Mouse (Mus musculus) adrenal gland, postnatal 25 days (tissue): ENCODE measurements at regions not wholly inside any gene's neighbourhood (a gene's known extent, or its start where the extent isn't known, plus 50 kb on each side); places are given as distances from the start of the nearest gene placed in this dataset.
"Not testable (repeated sequence)": the region's sequence is repeated elsewhere in the genome, so short reads cannot be mapped to it uniquely, and the experiment has no call there.

Source experiments
- DNase-seq: peaks from one replicate; pipeline ENCODE4 v3.0.0; 2021; ENCODE audit warnings: mixed read lengths

DNA sequence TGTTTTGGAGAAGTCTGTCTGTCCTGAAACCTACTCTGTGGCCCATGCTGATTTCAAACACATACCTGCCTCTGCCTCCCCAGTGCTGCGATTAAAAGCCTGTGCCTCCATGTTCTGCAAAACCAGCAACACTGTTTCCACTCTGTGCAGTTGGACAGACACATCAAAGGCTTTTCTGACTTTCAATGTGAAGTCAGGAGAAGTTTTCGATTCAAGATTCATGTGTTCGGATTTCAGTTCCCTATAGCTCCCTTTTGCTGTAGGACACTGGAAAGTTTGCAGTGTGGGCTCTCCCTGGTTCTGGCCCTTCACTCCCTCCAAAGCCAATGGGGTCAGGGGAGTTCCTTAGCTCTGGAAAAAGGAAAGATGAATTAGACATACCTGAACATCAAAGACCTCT, 154.5 kb upstream of the Klf4 start:
- no peak for DNase-seq

DNA sequence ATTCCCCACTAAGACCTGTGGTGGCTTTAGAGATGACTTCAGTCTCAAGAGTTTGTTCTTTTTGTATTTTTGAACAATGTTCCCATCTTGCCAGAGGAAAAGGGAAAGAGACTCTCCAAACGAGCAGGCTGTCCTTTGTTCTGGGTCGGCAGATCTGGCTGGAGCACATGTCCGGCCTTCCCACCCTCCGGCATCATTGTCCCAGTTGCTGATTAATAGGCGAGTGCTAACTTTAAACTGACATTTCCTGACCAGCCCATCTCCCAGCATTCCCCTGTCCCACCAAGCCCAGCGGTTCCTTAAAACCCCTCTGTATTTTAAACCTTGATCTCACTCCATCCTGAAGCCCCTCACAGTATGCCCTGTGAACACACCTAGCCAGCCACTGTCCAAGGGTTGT, 140.0 kb upstream of the Klf4 start:
- no peak for DNase-seq

DNA sequence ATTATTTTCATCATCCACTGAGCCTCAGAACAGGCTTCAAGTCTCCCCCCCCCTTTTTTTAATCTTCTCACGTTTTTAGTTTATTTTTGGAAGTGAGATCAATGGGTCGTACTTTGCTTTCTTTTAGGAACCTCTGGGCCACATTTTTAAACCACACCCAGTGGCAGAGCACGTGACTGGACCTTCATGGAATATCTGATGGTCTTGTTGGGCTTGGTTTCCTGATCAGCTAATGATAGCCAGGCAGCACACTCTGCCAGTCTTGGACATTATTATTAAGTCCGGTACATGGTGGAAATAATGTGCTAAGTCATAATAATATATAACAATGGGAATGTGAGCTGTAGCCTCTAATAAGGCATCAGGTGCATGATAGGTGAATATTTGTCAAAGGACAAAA, 138.0 kb upstream of the Klf4 start:
- no peak for DNase-seq

DNA sequence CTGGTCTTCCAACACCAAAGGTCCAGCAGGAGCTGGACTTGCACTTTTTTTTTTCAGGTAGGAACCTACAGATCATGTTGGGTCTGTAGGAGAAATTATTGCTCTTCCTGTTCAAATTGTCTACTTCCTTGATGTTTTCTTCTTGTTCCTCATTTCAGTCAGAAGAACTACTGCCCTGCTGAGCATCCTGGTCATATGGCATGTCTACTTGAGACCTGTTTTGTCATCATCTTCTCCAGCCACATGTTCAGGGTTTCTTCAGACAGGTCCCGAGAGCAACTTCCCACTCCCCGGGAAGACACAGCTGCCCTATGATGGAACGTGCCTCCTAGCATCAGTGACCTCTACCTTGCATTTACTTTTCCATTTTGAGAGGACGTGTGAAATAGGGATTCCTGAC, 132.6 kb upstream of the Klf4 start:
- no peak for DNase-seq

DNA sequence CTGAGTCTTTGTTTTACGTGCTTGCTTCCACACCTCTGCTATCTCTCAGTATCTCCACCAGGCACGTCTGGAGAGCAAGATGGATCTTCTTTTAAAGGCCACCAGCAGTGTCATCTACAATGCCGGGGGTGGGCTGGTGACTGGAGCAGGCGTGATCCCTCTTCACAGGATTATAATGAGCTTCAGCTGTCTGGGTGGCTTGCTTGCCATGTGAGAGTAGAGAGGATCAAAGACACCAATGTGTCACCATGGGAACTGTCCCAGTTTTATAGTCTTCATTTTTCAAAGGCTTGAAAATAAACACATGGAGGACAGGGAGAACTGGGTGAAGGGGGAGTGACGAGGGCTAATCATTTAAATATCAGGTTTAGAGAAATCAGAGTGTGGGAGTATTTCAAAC, 131.6 kb upstream of the Klf4 start:
- DNase-seq = no peak

DNA sequence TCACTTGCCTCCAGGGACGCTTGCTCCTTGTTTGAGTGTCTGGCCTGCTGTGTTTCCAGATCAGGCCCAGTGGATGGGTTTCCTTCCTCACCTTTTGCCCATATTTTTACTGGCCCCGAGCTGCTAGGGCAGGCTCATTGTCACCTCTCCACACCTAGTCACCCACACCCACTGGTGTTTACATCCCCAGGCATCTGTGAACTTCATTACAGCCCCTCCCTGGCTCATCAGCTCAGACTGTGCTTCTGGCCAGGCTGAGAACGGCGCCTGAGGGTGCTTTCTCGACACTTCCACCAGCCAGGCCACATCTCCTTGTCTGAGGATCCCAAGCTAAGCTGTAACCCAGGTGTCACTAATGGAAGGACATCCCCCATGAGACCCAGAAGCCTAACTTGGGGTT, 129.8 kb upstream of the Klf4 start:
- no peak for DNase-seq

DNA sequence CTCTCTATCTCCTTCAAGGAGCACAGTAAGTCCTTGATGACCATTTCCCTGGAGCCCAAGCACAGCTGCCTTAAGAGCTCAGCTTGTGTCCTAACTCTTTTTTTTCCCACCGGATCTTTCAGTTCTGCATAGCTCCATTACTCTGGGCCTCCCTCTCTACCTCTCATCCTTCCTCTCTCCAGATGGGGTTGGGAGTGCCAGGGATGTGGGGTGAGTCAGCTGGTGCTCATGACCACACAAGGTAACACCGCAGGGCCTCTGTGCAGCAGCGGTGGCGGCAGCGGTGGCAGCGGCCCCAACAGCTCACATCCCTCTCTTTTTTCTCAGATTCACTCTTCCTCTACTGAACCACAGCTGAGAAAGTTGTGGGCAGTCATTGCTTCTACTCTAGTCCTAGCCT, 126.6 kb upstream of the Klf4 start:
- no peak for DNase-seq

DNA sequence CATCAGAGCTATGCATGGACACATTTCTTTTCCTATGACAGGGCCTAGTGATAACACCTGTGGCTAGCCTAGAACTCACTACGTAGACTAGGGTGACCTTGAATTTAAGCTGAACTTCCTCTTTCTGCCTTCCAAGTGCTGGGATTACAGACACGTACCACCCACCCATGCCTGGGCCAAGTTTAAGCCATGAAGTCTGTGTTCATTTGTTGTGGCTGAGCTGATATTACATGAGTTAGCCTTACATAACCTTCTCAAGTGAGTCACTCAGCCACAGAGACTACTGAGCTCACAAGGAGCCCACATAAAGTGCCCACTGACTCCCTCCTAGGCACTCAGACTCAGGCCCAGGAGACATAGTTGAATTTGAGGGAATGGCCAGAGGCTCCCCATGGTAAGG, 123.1 kb upstream of the Klf4 start:
- no peak for DNase-seq

DNA sequence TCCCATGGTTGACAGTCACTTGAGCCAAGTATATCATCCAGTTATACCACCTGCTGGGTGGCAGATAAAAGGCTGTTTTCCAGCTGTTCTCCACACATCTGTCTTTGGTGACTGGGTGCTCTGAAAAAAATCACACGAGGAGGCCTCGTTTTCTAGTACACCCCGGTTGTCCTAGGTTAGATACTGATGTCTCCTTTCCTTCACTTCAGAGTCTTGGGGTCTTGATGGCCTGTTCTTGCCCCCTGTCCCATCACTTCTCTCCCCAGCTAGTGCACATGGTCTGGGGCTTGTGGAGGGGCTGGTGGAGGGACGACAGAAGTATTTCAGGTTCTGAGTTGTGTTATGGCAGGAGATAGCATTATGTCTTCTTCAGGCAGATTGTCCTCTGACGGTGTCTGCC, 120.4 kb upstream of the Klf4 start:
- DNase-seq = no peak

DNA sequence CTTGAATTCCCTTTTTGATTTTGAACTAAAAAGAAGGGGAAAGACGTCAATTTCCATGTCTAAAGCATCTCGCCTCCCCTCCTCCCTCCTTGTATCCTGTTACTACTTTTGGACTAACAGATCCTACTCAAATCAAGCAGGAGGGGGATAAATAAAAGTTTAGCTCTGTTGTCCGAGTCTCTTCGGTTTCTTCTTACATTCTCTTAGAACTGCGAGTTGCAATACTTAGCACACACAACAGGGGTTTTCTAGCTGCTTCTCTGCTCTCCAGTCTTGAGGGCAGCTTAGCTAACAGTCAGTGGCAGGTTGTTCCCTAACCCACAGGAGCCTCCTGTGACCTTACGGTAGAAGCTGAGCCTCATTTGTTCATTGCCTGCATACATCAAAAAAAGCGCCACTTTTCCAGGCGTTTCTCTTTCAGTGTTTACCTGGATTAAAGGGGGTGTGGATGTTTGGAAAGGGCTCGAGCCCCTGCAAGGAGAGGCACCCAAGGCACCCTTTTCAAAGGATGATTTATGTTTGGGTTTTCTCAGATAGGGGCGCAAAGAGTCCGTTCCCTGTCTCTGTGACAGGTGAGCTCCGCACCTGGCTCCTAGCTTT, 119.6 kb upstream of the Klf4 start:
- no peak for DNase-seq

DNA sequence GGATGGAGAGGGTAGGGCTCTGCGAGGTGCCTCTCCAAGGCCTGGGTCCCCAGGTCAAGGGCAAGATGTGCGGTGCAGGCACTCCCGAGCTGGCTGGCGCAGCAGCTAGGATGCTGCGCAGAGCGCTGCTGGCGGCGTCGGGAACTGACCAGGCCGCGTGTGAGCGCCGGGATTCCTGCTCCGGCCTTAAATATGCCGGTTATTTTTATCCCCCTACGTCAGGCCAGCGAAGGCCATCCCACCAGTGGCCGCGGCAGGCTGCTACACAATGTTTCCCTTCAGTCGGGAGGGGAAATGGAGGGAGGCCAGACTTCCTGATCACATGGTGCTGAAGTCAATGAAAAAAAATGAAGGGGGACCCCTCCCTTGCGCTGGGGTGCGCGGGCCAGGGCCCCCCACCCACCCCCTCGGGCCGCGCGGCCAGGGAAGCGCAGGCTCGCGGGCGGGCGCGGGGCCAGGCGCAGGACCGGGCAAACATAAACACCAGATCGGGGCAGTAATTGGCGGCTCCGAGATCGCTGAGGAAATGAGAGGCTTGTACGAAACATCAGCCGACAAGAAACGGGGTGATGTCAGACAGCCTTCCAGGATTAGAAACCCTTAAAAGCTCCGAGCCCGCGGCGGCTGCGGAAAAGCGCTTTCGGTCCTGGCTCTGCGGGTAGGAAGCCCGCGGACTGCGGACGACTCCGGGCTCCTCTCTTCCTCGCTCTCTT, 118.9 kb upstream of the Klf4 start:
- DNase-seq = peak; percentile 77

DNA sequence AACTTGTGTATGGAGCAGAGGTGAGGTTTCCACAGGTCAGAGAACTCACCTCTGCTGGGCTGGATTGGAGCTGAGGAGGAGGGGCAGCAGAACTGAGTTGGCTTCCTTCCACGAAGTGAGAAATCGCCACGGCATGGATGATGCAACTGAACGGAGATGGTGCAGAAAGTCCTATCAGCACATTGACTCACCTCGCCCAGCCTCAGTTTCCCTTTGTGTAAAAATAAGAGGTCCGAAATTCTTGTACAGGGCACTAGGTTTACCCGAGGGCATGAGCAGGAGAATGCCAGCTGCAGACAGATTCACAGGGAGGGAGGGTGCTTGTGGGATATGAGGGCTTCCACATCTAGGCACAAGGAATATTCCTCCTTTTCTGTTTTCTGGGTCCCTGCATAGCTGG, 117.9 kb upstream of the Klf4 start:
- DNase-seq = peak; percentile 13

DNA sequence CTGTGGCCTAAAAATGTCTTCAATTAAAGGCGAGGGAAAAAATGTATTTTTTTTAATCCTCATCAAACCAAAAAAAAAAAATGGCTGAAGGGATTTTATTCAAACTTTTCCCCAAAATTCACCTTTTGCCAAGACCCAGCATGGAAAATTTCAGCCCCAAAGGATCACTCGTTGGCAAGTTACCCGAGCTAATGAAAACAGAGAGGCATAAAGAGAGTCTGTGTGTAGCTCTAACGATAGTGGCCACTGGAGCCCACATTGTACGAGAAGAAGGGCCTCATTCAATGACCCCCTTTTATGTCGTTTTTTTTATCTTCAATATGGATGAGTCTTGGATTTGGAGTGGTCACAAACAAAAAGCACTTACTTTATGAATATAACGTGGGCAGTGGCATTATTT, 116.1 kb upstream of the Klf4 start:
- no peak for DNase-seq

DNA sequence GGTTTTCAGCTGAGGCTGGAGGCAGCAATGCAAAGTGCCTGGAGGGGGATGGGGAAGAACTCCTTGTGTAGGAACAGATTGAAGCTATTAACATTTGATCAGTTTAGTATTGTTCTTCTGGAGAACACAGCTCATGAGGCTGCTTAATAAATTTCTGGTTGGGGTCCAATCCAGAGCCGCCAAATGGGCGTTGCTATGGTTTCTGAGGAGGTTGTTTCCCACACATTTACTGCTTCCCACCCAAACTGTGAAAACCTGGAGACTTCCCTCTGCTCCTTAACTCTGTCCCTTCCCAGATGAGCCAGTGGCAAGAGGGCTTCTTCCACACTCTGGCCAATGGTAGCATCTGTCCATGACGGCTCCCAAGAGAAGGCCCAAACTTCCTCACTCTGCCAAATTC, 113.2 kb upstream of the Klf4 start:
- no peak for DNase-seq

DNA sequence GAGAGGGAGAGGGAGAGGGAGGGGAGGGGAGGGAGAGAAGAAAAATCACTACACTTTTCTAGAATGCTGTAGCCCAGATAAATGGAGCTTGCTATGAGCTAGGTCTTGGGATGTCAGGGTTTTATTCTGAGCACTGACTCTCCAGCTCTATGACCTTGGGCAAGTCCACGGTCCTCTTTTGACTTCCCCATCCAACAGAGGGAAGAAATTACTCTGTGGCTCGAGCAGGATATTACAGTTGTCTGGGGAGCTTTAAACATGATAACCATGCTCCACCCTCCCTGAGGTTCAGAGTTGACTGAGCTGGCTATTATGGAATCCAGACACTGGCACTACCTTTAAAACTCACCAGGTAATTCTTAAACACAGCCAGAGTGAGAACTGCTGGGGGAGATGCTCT, 112.6 kb upstream of the Klf4 start:
- DNase-seq = no peak

DNA sequence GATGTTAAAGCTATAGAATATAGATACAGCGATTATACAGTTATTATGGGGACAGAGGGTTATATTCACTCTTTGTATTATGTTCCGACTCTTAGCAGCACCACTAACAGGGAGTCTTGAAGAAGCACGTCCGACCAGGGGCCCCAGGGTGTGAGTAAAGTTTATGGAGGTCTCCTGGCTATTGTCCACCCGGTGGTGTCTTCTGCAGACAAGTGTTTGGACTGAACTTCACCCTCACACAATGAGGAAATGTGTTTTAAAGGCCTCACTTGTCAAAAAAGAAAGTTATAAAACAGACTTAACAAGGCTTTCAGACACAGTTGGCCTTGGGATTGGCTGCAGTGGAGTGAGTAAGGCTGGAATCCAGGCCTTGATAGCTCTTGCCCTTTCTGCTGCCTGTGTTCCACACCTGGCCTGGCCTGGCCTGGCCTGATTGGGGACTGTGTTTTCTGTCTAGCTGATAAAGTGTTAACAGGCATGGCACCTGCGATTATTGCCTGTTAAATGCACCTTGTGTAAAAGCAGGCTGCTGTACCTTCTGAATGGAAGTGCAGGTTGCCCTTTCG, 102.8 kb upstream of the Klf4 start:
- no peak for DNase-seq

DNA sequence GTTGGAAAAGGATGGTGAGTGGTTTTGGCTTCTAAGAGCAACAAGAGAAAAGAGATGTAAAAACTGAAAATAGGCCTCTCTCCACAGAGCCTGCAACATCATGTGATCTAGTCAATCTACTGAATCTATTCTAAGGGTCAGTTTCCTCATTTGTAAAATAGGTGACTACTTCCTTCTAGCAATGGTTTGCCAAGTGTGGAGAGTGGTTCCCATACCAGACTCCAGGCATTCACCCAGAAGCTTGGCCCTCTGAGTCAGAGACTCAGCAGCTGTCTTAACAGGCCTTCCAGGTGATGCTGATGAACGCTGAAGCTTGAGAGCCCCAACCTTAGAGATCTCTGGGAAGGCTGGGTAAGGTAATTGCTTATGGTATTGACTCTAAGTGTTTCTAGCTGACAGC, 98.9 kb upstream of the Klf4 start:
- no peak for DNase-seq

DNA sequence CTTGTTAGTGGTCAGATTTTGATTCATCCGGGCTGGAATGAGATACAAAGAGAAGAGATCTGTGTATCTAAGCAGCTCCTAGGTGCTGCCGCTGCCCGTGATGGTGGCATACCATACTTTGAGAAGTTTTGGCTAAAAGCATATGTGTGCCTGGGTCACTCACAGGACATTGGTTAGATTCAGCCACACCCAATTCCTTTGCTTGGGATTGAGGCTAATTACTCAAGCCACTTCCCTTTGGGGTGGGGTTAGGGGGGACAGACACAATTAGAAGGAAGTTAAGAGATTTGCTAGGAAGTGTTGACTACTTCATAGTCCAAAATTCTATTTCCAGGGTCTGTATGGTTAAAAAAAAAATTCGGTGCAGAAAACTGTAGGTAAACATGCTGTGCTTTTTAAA, 97.9 kb upstream of the Klf4 start:
- DNase-seq = not testable (repeated sequence)

DNA sequence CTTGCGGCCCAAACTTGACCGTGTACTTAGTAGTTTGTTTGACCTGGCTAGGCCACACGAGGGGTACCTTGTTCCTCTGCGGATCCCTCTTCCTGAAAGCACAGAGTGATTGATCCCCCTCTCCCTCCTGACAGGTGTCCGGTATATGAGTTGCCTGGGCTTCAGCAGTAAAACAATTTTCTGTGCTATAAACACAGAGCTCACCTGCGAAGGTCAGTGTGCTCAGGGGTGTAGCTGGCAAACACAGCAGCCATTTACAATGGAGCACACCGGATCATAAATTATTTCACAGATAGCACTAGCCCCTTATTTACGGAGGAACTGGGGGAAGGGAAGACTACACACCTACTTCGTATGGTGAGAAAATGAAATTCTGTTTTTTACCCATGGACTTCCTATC, 92.5 kb upstream of the Klf4 start:
- no peak for DNase-seq

DNA sequence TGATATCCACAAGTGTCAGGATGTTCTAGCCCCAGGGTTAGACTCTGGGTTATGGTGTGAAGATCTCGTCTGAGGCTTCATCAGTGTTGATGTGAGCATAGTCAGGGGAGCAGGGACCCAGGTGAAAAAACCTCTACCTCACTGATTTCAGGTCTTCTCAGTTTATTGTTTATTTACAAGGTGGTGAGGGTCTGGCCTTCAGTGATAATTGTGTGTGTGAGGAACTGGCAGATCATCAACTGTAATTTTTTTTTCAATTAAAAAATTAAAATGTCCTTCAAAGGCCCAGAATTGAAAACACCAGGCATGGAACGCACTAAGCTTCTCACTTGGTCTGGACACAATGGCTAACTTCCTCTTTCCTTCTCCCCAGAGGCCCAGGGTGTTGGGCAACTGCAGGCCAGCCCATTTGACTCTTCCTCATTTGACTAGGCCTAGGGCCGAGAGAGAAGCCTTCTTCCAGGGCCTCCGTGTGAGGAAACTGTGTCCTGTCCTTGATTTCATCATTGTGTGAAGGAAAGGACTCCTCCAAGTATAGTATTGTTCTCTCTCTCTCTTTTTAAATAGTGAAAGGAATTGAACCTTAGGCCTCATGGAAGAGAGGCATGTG, 91.0 kb upstream of the Klf4 start:
- DNase-seq = peak; percentile 15

DNA sequence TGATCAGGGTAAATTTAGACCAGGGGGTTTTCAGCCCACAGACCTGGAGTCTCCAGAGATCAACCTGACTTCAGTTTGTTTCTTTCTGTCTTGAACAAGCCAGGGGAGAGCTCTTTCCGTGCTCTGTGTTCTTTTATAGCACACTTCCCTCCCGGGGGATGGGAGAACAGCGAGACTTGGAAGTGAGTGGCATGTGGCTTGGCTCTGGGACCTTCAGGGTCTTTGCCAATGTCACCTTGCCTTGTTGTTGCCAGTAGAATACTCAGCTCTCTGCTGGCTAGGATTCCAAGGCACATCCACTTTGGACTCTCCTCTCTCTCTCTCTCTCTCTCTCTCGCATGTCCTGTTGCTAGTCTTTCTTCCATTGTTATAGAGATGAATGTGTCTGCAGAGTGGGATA, 90.4 kb upstream of the Klf4 start:
- no peak for DNase-seq

DNA sequence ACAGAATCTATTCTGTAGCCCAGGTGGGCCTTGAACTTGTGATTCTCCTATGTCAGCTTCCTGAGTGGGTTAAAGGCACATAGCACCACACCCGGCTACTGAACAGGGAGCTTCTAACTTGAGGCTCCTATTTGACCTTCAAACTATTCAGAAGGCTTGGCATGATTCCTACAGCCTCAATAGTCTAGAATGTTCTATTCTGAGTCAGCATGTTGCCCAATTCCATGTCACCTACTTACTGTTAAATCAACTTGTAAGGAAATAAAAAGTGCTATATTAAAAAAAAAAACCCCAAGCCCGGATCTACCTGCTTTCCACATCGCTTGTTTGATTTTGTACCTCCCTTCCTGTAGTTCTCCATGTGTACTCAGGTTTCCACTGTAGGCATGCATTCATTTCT, 87.6 kb upstream of the Klf4 start:
- no peak for DNase-seq

DNA sequence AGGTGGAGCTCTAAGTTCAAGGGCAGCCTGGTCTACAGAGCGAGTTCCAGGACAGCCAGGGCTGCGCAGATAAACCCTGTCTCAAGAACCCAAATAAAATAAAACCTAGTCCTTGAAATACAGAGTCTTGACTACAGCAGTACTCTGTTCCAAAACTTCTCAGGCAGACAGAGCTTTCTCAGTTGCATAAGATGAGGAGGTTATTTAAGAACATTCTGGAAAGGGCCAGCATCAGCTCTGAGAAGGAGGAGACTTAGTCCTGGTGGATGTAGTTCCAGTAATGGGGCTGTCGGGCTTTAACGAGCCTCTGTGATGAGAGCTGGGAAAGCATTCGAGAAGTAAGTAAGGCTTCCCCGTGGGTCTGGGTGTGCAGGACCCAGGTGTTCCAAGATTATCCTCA, 83.5 kb upstream of the Klf4 start:
- no peak for DNase-seq

DNA sequence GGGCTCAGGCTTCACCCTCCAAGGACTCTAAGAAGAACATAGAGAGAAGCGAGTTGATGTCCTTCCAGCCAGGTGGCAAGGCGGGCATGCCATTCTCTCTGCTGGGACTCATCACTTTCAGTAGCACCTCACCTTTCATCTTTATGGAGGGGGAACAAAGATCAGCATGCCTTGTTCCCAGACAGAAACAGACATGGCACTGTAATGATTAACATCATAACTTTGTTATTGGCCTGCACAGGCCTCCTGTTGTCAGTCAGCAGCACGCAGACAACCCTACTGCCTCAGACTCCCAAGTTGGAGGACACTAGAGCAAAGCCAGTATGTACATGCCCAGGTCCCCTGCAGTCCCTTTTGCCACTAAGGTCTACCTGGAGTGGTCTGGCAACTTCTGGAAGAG, 81.3 kb upstream of the Klf4 start:
- no peak for DNase-seq
